Mouse (Mus musculus) monocyte, adult 2 months (primary cell): ENCODE results near the gene 4933406M09Rik.

Source experiments
- DNase-seq, 2 experiments: peaks; one replicate each; pipeline ENCODE4 v3.0.0; 2022; ENCODE audit warnings: low spot score in 2 of 2, low read depth in 1 of 2

Gene 4933406M09Rik

GRCm38 (mm10) chr1:134426289-134426688 lies 40.5 kb downstream of the 4933406M09Rik start:
- no peak for DNase-seq

DNA sequence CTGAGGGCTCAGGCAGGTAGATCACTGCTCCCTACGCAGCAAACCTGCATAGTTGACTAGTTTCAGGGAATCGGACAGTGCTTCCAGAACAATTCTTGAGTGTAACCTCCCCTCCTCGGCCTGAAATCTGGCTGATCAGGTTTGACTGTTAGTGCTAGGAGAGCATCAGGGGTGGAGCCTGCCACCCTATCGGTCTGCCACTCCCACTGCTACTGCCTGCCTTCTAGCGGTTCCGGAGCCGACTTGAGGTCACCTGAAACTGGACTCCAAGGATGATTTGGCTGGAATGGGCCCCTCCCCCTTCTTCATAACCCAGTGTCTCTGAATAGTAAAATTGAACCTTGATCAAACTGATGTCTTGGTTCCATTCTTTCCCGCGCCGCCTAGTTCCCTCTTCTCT lies 47.3 kb downstream of the 4933406M09Rik start:
- DNase-seq, result no peak

DNA sequence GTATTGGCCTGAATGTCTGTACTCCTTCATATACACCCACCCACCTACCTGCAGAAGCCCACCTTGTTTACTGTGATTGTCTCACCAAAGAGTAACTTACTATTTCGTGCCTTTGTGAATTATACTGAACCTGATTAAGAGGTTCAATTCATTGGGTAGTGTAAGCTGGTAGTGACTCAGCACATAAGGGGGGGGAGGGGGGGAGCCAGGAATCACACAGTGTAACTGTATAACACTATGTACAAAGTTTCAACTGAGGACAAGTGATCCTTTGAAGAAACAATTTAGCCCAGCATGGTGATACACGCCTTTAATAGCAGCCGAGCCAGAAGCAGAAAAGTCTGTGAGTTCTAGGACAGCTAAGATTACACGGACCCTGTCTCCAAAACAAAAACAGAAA lies 47.7 kb downstream of the 4933406M09Rik start:
- no peak for DNase-seq

DNA sequence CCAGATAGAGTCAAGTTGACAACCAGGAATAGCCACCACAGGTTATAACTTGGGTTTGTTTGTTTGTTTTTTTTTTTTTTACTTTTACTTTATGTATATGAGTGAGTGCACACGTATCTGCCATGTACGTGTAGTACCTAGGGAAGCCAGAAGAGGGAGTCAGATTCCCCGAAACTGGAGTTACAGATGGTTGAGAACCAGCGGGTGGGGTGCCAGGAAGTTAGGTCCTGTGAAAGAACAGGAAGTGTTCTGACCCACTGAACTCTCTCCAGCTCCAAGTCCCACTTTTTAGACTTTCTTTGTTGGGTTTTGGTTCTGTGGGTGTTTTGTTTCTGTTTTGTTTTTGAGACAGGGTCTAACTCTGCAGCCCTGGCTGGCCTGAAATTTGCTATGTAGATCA lies 49.7 kb downstream of the 4933406M09Rik start:
- no peak for DNase-seq

GRCm38 (mm10) chr1:134440437-134440836 lies 54.7 kb downstream of the 4933406M09Rik start:
- DNase-seq, result no peak
